Mouse (Mus musculus): ENCODE measurements around the gene Best1. TPM values are rescaled to one million over a fixed set of nuclear protein-coding genes. Genes with fewer than 3 reads are reported as not detected.

The Best1 gene
- polyA plus RNA-seq, 2 experiments from 2014 or later, result not detected

Other genes with a start within 250 kb of the Best1 start
- gene Scgb2a2, start 154.1 kb downstream of the Best1 start, polyA plus RNA-seq (2017; shearing (Covaris generic)), result not detected
- 10 to 100 TPM; 30.3 to 31.9 TPM for gene Incenp, start 102.1 kb downstream of the Best1 start, polyA plus RNA-seq (2017; shearing (Covaris generic))
- gene Fth1, start 21.0 kb downstream of the Best1 start, polyA plus RNA-seq (2017; shearing (Covaris generic)), result 1,000 to 10,000 TPM; 1,834 to 2,304 TPM
- gene Rab3il1, start within 50 bp of the Best1 start, polyA plus RNA-seq (2017; shearing (Covaris generic)), result 1 to 10 TPM in 1 of 2 experiments, not detected in 1; 1.2 TPM
- not detected for gene Fads3, start 39.9 kb upstream of the Best1 start, polyA plus RNA-seq (2017; shearing (Covaris generic))
- under 1 TPM; 0.19 to 0.29 TPM for gene Fads2, start 100.1 kb upstream of the Best1 start, polyA plus RNA-seq (2017; shearing (Covaris generic))
- gene Fads1, start 181.3 kb upstream of the Best1 start, polyA plus RNA-seq (2017; shearing (Covaris generic)), result 1 to 10 TPM; 6.7 to 7.2 TPM
- 100 to 1,000 TPM; 356 to 371 TPM for gene Tmem258, start 202.4 kb upstream of the Best1 start, polyA plus RNA-seq (2017; shearing (Covaris generic))
- gene Fen1, start 202.5 kb upstream of the Best1 start, polyA plus RNA-seq (2017; shearing (Covaris generic)), result 10 to 100 TPM; 51.7 to 76.7 TPM
- gene Myrf, start 239.1 kb upstream of the Best1 start, polyA plus RNA-seq (2017; shearing (Covaris generic)), result under 1 TPM in 1 of 2 experiments, not detected in 1; 0.09 TPM